Mouse (Mus musculus): ENCODE measurements around the gene Cdc20b. TPM values are rescaled to one million over a fixed set of nuclear protein-coding genes. Genes with fewer than 3 reads are reported as not detected.

Gene Cdc20b
- total RNA-seq (2014; fragmentation: Nextera tagmentation), result not detected in 2 replicates
- total RNA-seq (2017), result not detected in 2 replicates

DNA sequence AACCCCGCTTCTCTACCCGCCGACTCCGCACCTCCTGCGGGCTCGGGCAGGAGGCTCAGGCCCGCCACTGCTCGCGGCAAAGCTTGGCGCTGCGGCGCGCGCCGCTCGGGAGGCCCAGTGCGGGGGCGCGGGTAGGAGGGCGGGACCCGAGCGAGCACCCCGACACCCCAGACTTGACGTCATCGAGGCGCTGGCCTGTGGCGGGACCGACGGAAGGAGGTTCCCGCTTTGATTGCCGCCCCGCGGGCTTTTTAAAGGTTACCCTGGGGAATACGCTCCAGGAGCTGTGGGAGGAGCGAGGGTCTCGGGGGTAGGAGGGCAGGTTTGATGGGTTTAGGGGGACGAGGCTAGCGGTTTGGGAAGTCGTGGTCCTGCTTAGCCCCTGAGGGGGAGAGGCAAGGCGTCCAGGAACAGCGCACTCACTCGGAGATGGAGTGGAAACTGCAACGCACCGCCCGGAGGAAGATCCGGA is at the start of gene Cdc20b:
Gene Cdc20b, plus strand, starts transcription at position 162 of the 472 bp plus-strand sequence.
- peak; percentile 72 for ATAC-seq (replicated peaks; ENCODE audit: poor library complexity, severe bottlenecking)

DNA sequence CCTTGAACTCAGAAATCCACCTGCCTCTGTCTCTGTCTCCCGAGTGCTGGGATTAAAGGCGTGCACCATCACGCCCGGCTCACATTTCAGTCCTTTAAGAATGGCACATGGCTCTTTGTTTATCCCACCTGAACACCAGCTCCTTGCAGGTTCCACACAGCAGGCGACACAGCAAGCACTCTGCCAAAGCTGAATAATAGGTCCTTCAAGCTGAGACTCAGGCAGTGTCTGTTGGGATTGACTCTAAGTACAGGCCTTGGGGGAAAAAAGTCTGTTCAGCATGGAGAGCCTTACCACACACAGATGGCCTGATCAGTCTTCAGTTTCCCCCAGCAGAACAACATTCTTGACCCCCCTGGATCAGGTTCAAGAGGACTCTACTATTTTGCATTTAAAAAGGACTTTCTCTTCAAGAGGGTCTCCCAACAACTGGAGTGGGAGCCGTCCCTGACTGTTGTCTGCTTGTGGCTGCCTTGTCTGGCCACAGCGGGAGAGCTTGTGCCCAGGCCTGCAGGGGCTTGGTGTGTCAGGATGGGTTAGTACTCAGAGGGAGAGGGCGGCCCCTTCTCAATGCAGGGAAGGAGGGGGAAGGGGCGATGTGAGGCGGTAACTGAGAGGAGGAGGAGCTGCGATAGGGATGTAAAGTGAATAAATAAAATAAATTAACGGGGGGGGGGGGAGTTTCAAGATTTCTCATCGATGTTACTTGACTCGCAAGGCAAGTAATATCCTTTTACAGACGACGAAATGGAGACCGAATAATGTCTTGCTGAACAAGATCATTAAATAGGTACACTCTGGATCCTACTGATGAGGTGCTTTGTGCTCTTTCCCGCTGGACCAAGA is 49.1 kb upstream of the Cdc20b start:
- ATAC-seq (replicated peaks; ENCODE audit: poor library complexity, severe bottlenecking), result no peak

GRCm38 (mm10) chr13:112986451-112986950 is 48.4 kb upstream of the Cdc20b start:
- ATAC-seq (replicated peaks; ENCODE audit: poor library complexity, severe bottlenecking), result no peak

DNA sequence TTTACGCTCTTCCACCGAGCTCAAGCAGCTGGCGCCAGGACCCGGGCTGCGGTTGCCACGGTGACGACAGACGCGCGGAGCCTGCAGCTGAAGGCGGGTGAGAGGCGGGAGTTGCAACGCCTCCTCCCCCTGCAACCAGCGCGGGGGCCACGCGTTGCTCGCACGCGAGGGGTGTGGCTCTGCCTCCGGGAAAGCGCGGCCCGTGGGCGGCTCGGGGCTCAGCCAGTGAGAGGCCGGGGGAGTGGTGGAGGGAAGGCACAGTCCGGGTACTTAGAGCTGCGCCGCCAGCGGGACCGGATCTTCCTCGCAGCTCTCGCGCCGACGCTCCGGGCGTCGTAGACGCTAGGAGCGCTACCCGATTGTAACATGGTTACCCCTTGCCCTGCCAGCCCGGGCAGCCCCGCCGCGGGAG is 47.4 kb upstream of the Cdc20b start, which contains the start of gene Ccno:
Gene Ccno, plus strand, starts transcription at position 271 of the 412 bp plus-strand sequence.
- peak; percentile 82 for ATAC-seq (replicated peaks; ENCODE audit: poor library complexity, severe bottlenecking)

DNA sequence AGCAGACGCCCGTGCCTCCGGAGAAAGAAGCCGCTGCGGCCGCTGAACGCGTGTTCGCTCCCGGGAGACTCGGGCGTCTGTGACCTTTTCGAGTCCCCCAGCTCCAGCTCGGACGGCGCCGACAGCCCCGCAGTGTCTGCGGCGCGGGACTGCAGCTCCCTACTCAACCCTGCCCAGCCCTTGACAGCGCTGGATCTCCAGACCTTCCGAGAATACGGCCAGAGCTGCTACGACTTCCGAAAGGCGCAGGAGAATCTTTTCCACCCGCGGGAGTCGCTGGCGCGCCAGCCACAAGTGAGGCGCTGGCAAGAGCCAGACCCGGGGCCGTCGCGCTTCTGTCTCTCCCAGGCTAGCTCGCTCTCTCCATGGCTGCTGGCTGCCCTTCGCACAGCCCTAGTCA is 46.9 kb upstream of the Cdc20b start:
- ATAC-seq (replicated peaks; ENCODE audit: poor library complexity, severe bottlenecking), result peak; percentile 4; the same call in 1 of the 2 replicates

GRCm38 (mm10) chr13:112988866-112989265 is 46.0 kb upstream of the Cdc20b start:
- no peak for ATAC-seq (replicated peaks; ENCODE audit: poor library complexity, severe bottlenecking)

GRCm38 (mm10) chr13:112989541-112989940 is 45.4 kb upstream of the Cdc20b start:
- no peak for ATAC-seq (replicated peaks; ENCODE audit: poor library complexity, severe bottlenecking)

DNA sequence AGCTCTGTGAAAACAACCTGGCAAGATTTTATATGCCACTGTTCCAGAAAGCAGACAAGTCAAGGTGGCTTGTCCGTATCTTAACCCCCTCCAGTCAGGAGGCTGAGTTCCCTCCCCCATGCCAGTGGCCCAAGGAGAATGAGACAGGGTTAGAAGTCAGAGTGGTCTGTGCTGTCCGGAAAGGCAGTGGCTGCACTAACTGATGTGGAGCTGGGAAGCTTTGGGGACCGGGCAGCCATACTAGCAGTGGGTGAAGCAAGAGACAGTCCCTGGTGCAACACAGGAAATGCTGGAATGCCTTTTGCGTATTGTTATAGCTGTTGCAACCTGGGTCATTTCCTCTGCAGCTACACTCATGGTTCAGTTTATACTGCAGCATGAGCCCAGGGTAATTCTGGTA is 44.6 kb upstream of the Cdc20b start:
- ATAC-seq (replicated peaks; ENCODE audit: poor library complexity, severe bottlenecking), result peak; percentile 61

- ATAC-seq (replicated peaks; ENCODE audit: poor library complexity, severe bottlenecking), result peak; percentile 4; the same call in 1 of the 2 replicates
Measured at GRCm38 (mm10) chr13:112993531-112994152, 41.3 kb upstream of the Cdc20b start, which contains the start of gene Mcidas. Gene Mcidas, plus strand, starts transcription at chr13:112993845.

DNA sequence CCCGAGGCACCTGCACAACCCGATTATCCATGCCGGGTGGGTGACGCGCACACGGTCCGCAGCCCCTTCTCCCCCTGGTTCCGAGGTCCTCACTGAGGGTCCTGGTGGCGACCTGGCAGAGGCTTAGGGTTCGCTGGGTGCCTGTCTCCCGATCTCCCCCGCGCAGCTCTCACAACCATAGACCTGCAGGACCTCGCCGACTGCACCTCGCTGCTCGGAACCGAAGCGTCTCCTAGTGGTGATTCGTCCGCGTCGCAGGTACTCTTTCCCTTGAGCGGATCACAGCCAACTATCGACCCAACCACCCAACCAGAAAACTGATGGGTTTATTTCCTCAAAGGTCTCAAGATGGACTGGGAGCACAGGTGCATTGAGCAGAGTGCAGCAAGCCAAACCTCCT is 40.7 kb upstream of the Cdc20b start:
- ATAC-seq (replicated peaks; ENCODE audit: poor library complexity, severe bottlenecking), result peak; percentile 32

- peak; percentile 47 for ATAC-seq (replicated peaks; ENCODE audit: poor library complexity, severe bottlenecking)
Measured at GRCm38 (mm10) chr13:112996407-112996806, 38.5 kb upstream of the Cdc20b start.

DNA sequence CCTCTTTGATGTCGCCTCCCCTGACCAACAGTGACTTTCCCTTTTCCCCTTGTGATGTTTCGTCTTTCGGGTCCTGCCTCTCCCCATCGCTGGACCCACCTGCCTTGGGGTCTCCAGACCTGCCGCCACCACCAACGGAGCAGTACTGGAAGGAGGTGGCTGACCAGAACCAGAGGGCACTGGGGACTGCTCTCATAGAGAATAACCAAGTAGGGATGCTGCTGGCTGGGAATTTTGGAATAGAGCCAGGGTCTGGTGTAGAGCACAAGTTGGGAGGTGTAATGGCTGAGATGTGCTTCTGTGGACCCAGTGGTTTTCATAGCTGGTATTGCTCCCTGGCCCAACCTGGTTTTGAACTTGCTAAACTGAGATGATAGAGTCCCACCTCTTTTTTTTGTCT is 37.5 kb upstream of the Cdc20b start:
- no peak for ATAC-seq (replicated peaks; ENCODE audit: poor library complexity, severe bottlenecking)

DNA sequence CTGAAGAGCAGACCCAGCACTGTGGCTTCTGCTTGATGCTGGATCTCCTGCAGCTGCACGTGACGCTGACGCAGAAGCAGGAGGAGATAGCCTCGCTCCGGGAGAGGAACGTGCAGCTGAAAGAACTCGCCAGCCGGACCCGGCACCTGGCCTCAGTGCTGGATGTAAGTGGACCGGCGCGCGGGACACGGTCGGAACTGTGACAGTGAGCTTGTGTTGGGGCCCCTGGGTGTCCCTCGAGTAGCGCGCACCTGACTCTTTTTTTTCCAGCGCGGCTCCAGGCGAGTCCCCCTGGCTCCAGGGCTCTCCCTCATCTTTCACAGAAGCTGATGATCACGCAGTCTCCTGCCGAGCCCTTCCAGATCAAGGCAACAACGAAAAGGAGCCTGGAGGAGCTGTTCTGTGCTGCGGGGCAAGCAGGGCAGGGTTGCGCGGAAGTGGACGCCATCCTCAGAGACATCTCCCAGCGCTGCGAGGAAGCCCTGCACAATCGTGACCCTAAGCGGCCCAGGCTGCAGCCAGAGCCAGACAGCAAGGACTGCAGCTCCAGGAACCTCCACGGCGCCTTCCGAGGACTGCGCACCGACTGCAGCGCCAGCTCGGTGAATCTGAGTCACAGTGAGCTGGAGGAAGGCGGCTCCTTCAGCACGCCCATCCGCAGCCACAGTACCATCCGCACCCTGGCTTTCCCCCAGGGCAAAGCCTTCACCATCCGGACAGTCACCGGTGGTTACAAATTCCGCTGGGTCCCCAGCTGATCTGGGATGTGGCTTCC is 36.3 kb upstream of the Cdc20b start:
- peak; percentile 38 for ATAC-seq (replicated peaks; ENCODE audit: poor library complexity, severe bottlenecking)

- ATAC-seq (replicated peaks; ENCODE audit: poor library complexity, severe bottlenecking), result no peak
Measured at GRCm38 (mm10) chr13:113000090-113000489, 34.8 kb upstream of the Cdc20b start.

- no peak for ATAC-seq (replicated peaks; ENCODE audit: poor library complexity, severe bottlenecking)
Measured at GRCm38 (mm10) chr13:113000576-113001318, 34.2 kb upstream of the Cdc20b start.

DNA sequence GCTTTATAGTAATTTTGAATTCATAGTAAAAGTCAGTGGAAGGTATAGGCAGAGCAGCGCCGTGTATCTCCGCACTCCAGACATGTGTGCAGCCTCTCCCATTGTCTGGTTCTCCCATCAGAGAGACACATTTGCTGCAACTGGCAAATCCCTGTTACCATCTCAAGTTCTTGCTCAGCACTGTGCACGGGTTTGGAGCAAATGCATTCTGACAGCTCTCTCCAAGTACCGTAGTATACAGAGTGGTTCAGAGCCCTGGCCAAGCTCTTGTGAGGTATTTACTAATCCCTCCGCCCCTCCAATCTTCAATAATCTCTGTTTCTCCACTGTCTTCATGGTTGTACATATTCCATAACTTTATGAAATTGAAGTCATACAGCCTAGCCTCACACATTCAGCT is 22.2 kb upstream of the Cdc20b start:
- ATAC-seq (replicated peaks; ENCODE audit: poor library complexity, severe bottlenecking), result no peak

DNA sequence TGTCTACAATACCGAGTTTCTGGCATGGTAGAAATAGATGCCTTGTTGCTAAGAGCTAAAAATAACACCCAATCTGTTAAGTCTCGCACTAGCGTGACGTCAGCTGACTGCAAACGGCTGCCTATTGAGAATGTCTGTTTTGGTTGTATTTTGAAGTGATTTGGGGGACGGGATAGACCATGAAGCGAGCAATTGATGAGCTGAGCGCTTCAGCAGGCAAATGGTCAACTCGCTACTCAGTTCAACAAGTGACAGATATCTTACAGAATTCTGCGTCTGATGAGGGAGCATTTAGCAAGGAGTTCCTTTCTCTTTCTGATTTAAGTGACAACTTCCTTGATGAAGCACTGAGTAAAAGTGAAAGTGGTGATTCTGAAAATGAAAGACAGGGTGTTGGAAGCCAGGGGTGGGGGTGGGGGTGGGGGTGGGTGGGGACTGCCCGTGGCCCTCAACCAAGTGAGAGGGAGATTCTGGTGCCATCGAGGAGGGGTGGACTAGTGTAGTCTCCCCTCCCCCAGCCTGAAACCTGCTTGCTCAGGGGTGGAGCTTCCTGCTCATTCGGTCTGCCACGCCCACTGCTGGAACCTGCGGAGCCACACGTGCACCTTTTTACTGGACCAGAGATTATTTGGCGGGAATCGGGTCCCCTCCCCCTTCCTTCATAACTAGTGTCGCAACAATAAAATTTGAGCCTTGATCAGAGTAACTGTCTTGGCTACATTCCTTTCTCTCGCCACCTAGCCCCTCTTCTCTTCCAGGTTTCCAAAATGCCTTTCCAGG is 21.5 kb upstream of the Cdc20b start:
- ATAC-seq (replicated peaks; ENCODE audit: poor library complexity, severe bottlenecking), result peak; percentile 69

GRCm38 (mm10) chr13:113021521-113021920 is 13.4 kb upstream of the Cdc20b start:
- ATAC-seq (replicated peaks; ENCODE audit: poor library complexity, severe bottlenecking), result no peak

DNA sequence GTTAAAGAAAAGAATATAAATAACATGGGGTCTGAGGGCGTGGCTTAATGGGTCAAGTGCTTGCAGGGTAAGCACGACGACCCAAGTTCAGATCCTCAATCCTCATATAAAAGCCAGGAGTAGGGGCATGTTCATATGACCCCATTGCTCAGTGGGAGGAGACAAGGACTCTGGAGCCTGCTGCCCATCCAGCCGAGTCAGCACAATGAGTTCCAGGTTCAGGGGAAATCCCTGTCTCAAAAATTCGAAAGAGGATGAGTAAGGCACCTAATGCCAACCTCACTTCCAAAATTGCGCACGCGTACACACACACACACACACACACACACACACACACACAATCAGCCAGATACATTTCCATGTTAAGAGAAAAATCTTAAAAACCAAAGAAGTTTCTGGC is 12.4 kb upstream of the Cdc20b start:
- ATAC-seq (replicated peaks; ENCODE audit: poor library complexity, severe bottlenecking), result no peak

Measured in granulocyte monocyte progenitor cell, adult 5-6 weeks (primary cell).